Mouse (Mus musculus) T-helper 2 cell (primary cell): ENCODE measurements around the gene Cx3cr1.

Experiments
- in situ Hi-C: fragments of 300-600 bp; cut with MboI, MseI; formaldehyde crosslinking; loops from one replicate; pipeline ENCODE4 v1.15.1; 2025; ENCODE audit warnings: high pct_unique_total_duplicates

Cx3cr1 gene

DNA sequence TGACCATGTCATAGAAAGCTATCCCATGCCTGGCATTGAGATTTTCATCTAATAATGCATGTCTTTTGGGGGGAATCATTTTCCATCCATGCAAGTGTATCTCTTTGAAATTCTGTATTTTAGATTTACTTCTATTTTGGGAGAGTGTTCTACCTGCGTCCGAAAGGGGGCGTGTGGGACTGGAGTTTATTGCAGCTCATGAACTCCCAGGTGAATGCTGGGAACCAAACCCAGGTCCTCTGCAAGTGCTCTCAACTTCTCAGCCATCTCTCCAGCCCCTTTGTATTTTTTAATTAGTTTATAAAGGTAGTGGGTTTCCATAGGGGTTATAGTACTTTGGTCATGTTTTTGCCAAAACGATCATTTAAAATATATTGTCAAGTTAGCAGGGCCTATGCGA, 175.8 kb downstream of the Cx3cr1 start:
- in situ Hi-C loops, result no loop called here

- in situ Hi-C loops, result no loop called here
Measured at GRCm38 (mm10) chr9:119890692-119891091, 179.0 kb downstream of the Cx3cr1 start.

DNA sequence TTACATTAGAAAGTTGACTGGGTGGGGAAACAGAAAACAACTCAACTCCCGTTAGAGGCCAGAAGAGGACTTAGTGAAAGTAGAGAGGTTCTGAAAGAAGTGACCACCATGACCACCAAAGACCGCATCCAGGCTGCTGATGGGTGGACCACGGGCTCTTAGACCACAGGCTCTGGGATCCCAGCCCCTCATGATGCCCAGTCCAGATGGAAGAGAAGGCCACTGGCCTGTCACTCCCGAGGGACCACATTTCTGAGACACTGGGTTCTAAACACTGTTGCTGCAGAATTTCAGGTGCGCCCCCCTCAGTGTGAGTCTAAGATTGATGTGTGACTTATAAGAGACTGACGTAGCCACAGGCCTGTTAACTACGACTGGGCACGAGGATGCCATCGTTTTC, 180.2 kb downstream of the Cx3cr1 start:
- in situ Hi-C loops, result loop anchor here (5.0 kb wide), 1 partner anchor 87 kb away; no protein-coding TSS in a partner anchor

DNA sequence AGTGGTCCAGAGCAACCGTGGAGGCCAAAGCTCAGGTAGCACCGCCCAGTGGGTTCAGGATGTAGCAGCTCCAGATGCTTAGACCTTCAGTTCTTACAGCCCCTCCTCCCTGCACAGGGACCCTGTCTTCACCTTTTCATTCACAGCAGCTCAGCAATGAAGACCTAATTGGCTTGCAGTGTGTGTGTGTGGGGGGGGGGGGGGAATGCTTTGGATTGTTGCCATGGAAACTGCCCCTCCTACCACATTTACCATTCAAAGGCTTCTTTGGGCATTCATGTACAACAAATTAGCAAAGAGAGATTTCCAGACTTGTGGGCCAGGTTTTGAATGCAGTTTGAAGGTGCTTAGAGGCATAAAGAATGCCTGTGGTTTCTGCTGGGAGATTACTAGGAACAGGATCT, 180.8 kb downstream of the Cx3cr1 start:
- in situ Hi-C loops, result loop anchor here (5.0 kb wide), 1 partner anchor 87 kb away; no protein-coding TSS in a partner anchor

GRCm38 (mm10) chr9:119887144-119887901, 182.4 kb downstream of the Cx3cr1 start:
- in situ Hi-C loops, result loop anchor here (5.0 kb wide), 1 partner anchor 85 kb away; no protein-coding TSS in a partner anchor

DNA sequence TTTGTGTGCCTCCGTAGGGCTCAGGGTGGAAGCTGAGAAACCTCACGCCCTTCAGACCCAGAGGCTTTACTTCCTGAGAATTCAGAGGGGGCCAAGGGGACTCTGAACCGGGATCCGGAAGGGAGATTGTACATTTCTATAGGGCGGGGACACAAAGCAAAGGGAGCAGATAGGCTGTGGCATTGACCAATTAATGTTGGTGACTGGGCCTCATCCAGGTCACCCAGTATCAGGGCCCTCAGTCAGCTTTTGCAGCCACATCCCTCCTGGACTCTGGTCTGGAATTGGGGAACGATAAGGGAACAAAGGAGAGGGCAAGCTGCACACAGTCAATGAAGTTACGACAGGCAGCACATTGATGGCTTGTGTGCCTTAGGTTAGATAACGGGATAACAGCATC, 215.5 kb downstream of the Cx3cr1 start:
- in situ Hi-C loops, result no loop called here

DNA sequence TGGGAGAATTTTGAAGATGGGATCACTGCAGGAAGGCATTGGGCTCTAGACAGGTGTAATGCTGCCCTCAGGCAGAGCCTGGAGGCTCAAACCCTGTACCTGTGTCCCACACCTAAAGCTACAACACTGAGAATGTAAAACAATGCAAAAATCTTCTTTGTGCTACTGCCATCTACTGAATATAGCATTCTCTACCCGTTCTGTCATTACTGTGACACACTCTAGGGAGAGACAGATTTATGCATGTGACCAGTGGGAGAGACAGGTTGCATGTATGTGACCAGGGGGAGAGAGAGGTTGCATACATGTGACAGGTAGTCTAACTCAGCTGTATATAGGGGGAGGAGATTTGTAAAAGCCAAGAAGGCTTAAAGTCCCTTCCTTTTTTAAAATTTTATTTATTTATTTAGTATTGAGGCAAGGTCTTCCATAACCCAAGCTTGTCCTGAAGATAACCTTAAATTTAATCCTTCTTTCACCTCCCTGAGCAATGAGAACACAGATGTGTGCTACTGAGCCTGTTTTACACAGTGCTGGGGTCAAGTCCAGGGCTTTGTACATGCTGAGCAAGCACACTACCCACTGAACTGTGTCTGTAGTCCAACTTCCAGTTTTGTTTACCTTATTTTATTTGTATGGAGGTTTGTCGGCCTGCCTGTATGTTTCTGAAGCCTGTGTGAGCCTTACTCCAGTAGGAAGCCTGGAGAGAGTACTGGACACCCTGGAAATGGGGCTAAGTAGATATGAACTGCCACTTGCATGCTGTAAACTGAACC, 216.4 kb downstream of the Cx3cr1 start:
- in situ Hi-C loops, result no loop called here

- in situ Hi-C loops, result no loop called here
Measured at GRCm38 (mm10) chr9:119852347-119853030, 217.2 kb downstream of the Cx3cr1 start.
